Mouse (Mus musculus): Measurements from ENCODE around the gene Prkg1. TPM values are rescaled to one million over a fixed set of nuclear protein-coding genes. Genes with fewer than 3 reads are reported as not detected.

Gene Prkg1
- total RNA-seq, 2 experiments from 2014 or later: 13.5 to 15.5 TPM

GRCm38 (mm10) chr19:31750976-31751676 lies 13.7 kb downstream of the Prkg1 start:
- no peak for DNase-seq
- intact Hi-C loops (cut with DNase I): loop anchor here (5.0 kb wide), 1 partner anchor 909 kb away; no protein-coding TSS in a partner anchor

GRCm38 (mm10) chr19:31746635-31747034 lies 18.2 kb downstream of the Prkg1 start:
- peak; percentile 39 for DNase-seq
- intact Hi-C loops (cut with DNase I): loop anchor here (10.0 kb wide), 1 partner anchor 1082 kb away; no protein-coding TSS in a partner anchor

- intact Hi-C loops (cut with DNase I): loop anchor here (10.0 kb wide), 1 partner anchor 1079 kb away; no protein-coding TSS in a partner anchor
- DNase-seq: no peak
Measured at GRCm38 (mm10) chr19:31743241-31744045, 21.4 kb downstream of the Prkg1 start.

- intact Hi-C loops (cut with DNase I): no loop called here
- DNase-seq: no peak
Measured at GRCm38 (mm10) chr19:31714900-31715299, 49.9 kb downstream of the Prkg1 start.

- no peak for DNase-seq
- intact Hi-C loops (cut with DNase I): no loop called here
Measured at GRCm38 (mm10) chr19:31714418-31714817, 50.4 kb downstream of the Prkg1 start.

GRCm38 (mm10) chr19:31713321-31713720 lies 51.5 kb downstream of the Prkg1 start:
- DNase-seq: no peak
- intact Hi-C loops (cut with DNase I): no loop called here

GRCm38 (mm10) chr19:31710336-31710735 lies 54.5 kb downstream of the Prkg1 start:
- DNase-seq: no peak
- intact Hi-C loops (cut with DNase I): no loop called here

GRCm38 (mm10) chr19:31703991-31704390 lies 60.8 kb downstream of the Prkg1 start:
- intact Hi-C loops (cut with DNase I): no loop called here
- no peak for DNase-seq

- DNase-seq: no peak
- intact Hi-C loops (cut with DNase I): no loop called here
Measured at GRCm38 (mm10) chr19:31698916-31699315, 65.9 kb downstream of the Prkg1 start.

- DNase-seq: no peak
- intact Hi-C loops (cut with DNase I): loop anchor here (5.0 to 10.0 kb wide), 2 partner anchors 844 to 1016 kb away; no protein-coding TSS in a partner anchor
Measured at GRCm38 (mm10) chr19:31680821-31681220, 84.0 kb downstream of the Prkg1 start.

GRCm38 (mm10) chr19:31678324-31678723 lies 86.5 kb downstream of the Prkg1 start:
- DNase-seq: no peak
- intact Hi-C loops (cut with DNase I): loop anchor here (10.0 kb wide), 1 partner anchor 334 kb away; no protein-coding TSS in a partner anchor

- no peak for DNase-seq
- intact Hi-C loops (cut with DNase I): loop anchor here (10.0 kb wide), 1 partner anchor 327 kb away; no protein-coding TSS in a partner anchor
Measured at GRCm38 (mm10) chr19:31671726-31672125, 93.1 kb downstream of the Prkg1 start.

GRCm38 (mm10) chr19:31665007-31665406 lies 99.8 kb downstream of the Prkg1 start:
- no peak for DNase-seq
- intact Hi-C loops (cut with DNase I): no loop called here

GRCm38 (mm10) chr19:31664159-31664991 lies 100.5 kb downstream of the Prkg1 start:
- DNase-seq: peak; percentile 64
- intact Hi-C loops (cut with DNase I): no loop called here

GRCm38 (mm10) chr19:31663437-31664158 lies 101.2 kb downstream of the Prkg1 start:
- DNase-seq: peak; percentile 43
- intact Hi-C loops (cut with DNase I): no loop called here

- intact Hi-C loops (cut with DNase I): no loop called here
- no peak for DNase-seq
Measured at GRCm38 (mm10) chr19:31662802-31663201, 102.0 kb downstream of the Prkg1 start.

GRCm38 (mm10) chr19:31658751-31659397 lies 106.0 kb downstream of the Prkg1 start:
- intact Hi-C loops (cut with DNase I): no loop called here
- no peak for DNase-seq

GRCm38 (mm10) chr19:31656256-31656655 lies 108.6 kb downstream of the Prkg1 start:
- DNase-seq: no peak
- intact Hi-C loops (cut with DNase I): no loop called here

- no peak for DNase-seq
- intact Hi-C loops (cut with DNase I): no loop called here
Measured at GRCm38 (mm10) chr19:31655826-31656225, 109.0 kb downstream of the Prkg1 start.

Measured in left cerebral cortex, postnatal 4 days (tissue).